Mouse (Mus musculus) kidney, embryonic 14.5 days (tissue): ENCODE data around the gene Cerk. TPM values are rescaled to one million over a fixed set of nuclear protein-coding genes. Genes with fewer than 3 reads are reported as not detected.
A peak's percentile ranks its signal among the peaks of the same experiment; 100 is the strongest.
"Not testable (repeated sequence)": the region's sequence is repeated elsewhere in the genome, so short reads cannot be mapped to it uniquely, and the experiment has no call there.

Experiments
- ATAC-seq: fragments of 200-750 bp; cut with Nextera tagmentation; 2 replicates; pipeline ENCODE4 v1.8.0; 2017; ENCODE audit warnings: moderate number of reproducible peaks, mild to moderate bottlenecking, moderate TSS enrichment, moderate library complexity; ENCODE audit not compliant: low FRiP score, low TSS enrichment
- H3K27ac ChIP-seq: fragments of 300-500 bp; sonication (generic); 2 replicates; pipeline ENCODE4 v1.5.1; 2014; ENCODE audit warnings: low read depth, mild to moderate bottlenecking, low read length, moderate library complexity, mixed read lengths
- H3K27me3 ChIP-seq: fragments of 300-500 bp; sonication (generic); 2 replicates; pipeline ENCODE4 v1.6.1; 2014; ENCODE audit warnings: mild to moderate bottlenecking, low read length; ENCODE audit not compliant: control insufficient read depth, insufficient read depth
- H3K36me3 ChIP-seq: fragments of 300-500 bp; sonication (generic); 2 replicates; pipeline ENCODE4 v1.6.1; 2014; ENCODE audit warnings: low read length, mixed read lengths; ENCODE audit not compliant: control insufficient read depth, insufficient read depth
- H3K4me1 ChIP-seq: fragments of 300-500 bp; sonication (generic); 2 replicates; pipeline ENCODE4 v1.6.1; 2014; ENCODE audit warnings: low read length, mixed read lengths; ENCODE audit not compliant: control insufficient read depth, insufficient read depth
- H3K4me2 ChIP-seq: fragments of 300-500 bp; sonication (generic); replicated peaks from 2 replicates; pipeline ENCODE4 v1.6.1; 2014; ENCODE audit warnings: low read depth, mild to moderate bottlenecking, low read length
- H3K4me3 ChIP-seq: fragments of 300-500 bp; sonication (generic); 2 replicates; pipeline ENCODE4 v1.5.1; 2014; ENCODE audit warnings: mild to moderate bottlenecking, low read length
- H3K9ac ChIP-seq: fragments of 300-500 bp; sonication (generic); 2 replicates; pipeline ENCODE4 v1.6.1; 2014; ENCODE audit warnings: low read depth, mild to moderate bottlenecking, low read length, moderate library complexity
- H3K9me3 ChIP-seq: fragments of 300-500 bp; sonication (generic); 2 replicates; pipeline ENCODE4 v1.6.1; 2016; ENCODE audit warnings: low read length; ENCODE audit not compliant: control insufficient read depth
- WGBS: fragments of 180-500 bp; shearing (Covaris S2); extraction: QIAGEN DNeasy Blood & Tissue Kit; methylation state at CpG from one replicate; pipeline ENCODE4 v1.1.7; 2014; 5-methylcytosine and 5-hydroxymethylcytosine counted together
- polyA plus RNA-seq: library from polyadenylated mRNA; unstranded; fragments of >200 nt; fragmentation: Nextera tagmentation; extraction: Ambion mirVana; gene quantifications from 2 replicates; pipeline ENCODE4 v1.2.1, GENCODE M21; 2014

Cerk gene
- polyA plus RNA-seq, 1 experiment from 2014 or later, result 14.2 TPM

GRCm38 (mm10) chr15:86180427-86180826, 5.5 kb downstream of the Cerk start:
- Histone ChIP-seq H3K36me3 (no peaks in the 10 kb centered on the region), H3K4me2 (no peak overlapping the region), H3K9ac (no peak overlapping the region), H3K27ac (no peak overlapping the region), H3K4me1 (peaks cover 22% of the 10 kb centered on the region), H3K4me3 (no peak overlapping the region), H3K9me3 (no peaks in the 10 kb centered on the region), H3K27me3 (no peaks in the 10 kb centered on the region)
- WGBS, result 63% methylated on average over 4 of the region's 4 CpGs
- ATAC-seq, result no peak

GRCm38 (mm10) chr15:86178594-86178993, 7.3 kb downstream of the Cerk start:
- H3K4me2 ChIP-seq, result no peak overlapping the region
- peaks cover 21% of the 10 kb centered on the region for H3K4me1 ChIP-seq
- no peak overlapping the region for H3K9ac ChIP-seq
- H3K36me3 ChIP-seq, result no peaks in the 10 kb centered on the region
- no peak overlapping the region for H3K27ac ChIP-seq
- no peak for ATAC-seq
- H3K4me3 ChIP-seq, result no peak overlapping the region
- WGBS, result 76% methylated on average over 6 of the region's 6 CpGs
- no peaks in the 10 kb centered on the region for H3K27me3 ChIP-seq
- no peaks in the 10 kb centered on the region for H3K9me3 ChIP-seq

GRCm38 (mm10) chr15:86177703-86178251, 8.2 kb downstream of the Cerk start:
- H3K36me3 ChIP-seq, H3K4me2 ChIP-seq, H3K27ac ChIP-seq, H3K27me3 ChIP-seq, H3K9ac ChIP-seq, H3K9me3 ChIP-seq, ATAC-seq, H3K4me3 ChIP-seq: not testable (repeated sequence)
- WGBS, result 66% methylated on average over 2 of the region's 2 CpGs
- H3K4me1 ChIP-seq, result peaks cover 28% of the 10 kb centered on the region

DNA sequence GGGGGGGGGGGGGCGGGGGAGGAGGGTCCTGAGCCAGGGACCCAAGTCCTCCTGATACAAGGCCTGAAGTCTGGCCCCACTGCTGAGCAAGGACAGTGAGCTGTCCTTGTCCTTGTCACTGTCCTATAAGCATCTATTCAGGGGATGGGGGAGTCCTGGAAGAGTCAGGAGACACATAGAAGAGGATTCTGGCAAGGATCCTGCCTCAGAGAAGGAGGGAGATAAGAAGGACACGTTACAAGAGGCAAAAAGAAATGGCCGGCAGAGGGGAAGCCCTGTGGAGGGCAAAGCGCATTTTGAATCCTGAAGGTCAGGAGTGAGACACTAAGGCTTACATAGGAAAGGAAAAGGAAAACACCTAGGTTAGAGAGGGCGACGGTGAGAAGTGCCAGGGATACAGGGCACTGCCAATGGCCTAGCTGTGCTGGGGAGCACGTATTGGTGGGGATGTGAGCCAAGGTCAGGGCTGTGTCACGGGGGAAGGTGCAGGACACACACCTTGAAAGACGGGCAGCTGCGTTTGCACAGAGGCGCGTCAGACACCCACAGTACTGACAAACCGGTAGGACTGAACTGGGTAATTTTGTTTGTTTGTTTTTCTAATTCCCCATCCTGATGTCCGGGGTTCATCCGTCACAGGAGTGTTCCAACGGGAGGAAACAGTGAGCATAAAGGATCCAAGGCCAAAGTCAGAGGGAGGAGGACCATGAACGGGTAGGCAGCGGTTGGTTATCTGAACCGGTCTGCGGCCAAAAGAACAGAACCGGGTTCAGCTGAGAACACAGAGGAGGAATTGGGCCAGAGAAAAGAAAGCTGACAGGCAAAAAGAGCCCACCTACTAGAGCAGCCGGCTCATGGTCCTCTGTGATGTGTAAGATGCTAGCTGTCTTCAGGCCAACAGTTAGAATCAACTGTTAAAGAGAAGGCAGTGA, 8.9 kb downstream of the Cerk start:
- H3K4me2 ChIP-seq, result no peak overlapping the region
- H3K4me1 ChIP-seq, result peaks cover 23% of the 10 kb centered on the region
- WGBS, result 73% methylated on average over 21 of the region's 22 CpGs
- no peaks in the 10 kb centered on the region for H3K27me3 ChIP-seq
- H3K36me3 ChIP-seq, result no peaks in the 10 kb centered on the region
- no peak overlapping the region for H3K9ac ChIP-seq
- no peak for ATAC-seq
- no peaks in the 10 kb centered on the region for H3K9me3 ChIP-seq
- H3K4me3 ChIP-seq, result no peak overlapping the region
- no peak overlapping the region for H3K27ac ChIP-seq

GRCm38 (mm10) chr15:86176166-86176565, 9.8 kb downstream of the Cerk start:
- 64% methylated on average over 10 of the region's 10 CpGs for WGBS
- Histone ChIP-seq H3K9ac (no peak overlapping the region), H3K4me1 (peaks cover 18% of the 10 kb centered on the region), H3K9me3 (no peaks in the 10 kb centered on the region), H3K36me3 (no peaks in the 10 kb centered on the region), H3K4me3 (no peak overlapping the region), H3K27me3 (no peaks in the 10 kb centered on the region), H3K4me2 (no peak overlapping the region), H3K27ac (no peak overlapping the region)
- no peak for ATAC-seq

GRCm38 (mm10) chr15:86175253-86176050, 10.5 kb downstream of the Cerk start:
- peaks cover 18% of the 10 kb centered on the region for H3K4me1 ChIP-seq
- no peak overlapping the region for H3K4me2 ChIP-seq
- H3K9ac ChIP-seq, result no peak overlapping the region
- 77% methylated on average over 3 of the region's 3 CpGs for WGBS
- H3K9me3 ChIP-seq, result no peaks in the 10 kb centered on the region
- H3K4me3 ChIP-seq, result no peak overlapping the region
- H3K27ac ChIP-seq, result no peak overlapping the region
- ATAC-seq, result no peak
- no peaks in the 10 kb centered on the region for H3K27me3 ChIP-seq
- no peaks in the 10 kb centered on the region for H3K36me3 ChIP-seq

GRCm38 (mm10) chr15:86173136-86173985, 12.6 kb downstream of the Cerk start:
- H3K27ac ChIP-seq, result no peak overlapping the region; the same call in 1 of the 2 replicates
- no peak overlapping the region for H3K4me2 ChIP-seq

DNA sequence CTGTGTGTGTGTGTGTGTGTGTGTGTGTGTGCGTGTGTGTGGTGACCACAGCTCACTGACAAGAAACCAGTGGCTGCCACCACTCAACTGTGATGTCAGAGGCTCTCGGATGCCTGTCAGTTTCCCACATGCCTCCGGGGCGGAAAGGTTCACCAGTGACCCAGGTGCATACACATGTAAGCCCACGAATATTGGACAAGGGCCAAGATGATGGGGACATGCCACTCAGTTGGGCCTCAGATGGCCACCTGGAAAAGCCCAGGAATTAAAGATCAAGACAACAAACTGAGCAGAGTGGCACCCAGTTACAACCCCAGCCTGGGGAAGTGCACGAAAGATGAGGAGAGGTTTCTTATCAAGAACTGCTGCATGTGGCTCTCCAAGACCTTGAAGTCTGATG, 13.4 kb downstream of the Cerk start:
- peaks cover 27% of the 10 kb centered on the region for H3K4me1 ChIP-seq
- H3K4me3 ChIP-seq, result no peak overlapping the region
- no peaks in the 10 kb centered on the region for H3K36me3 ChIP-seq
- no peak overlapping the region for H3K4me2 ChIP-seq
- no peaks in the 10 kb centered on the region for H3K27me3 ChIP-seq
- H3K9me3 ChIP-seq, result no peaks in the 10 kb centered on the region
- ATAC-seq, result no peak
- H3K9ac ChIP-seq, result no peak overlapping the region
- WGBS, result 71% methylated on average over 6 of the region's 6 CpGs
- H3K27ac ChIP-seq, result no peak overlapping the region

More at GRCm38 (mm10) chr15:86173136-86173985, 12.6 kb downstream of the Cerk start:
- peaks cover 27% of the 10 kb centered on the region for H3K4me1 ChIP-seq
- no peak overlapping the region for H3K9ac ChIP-seq
- no peaks in the 10 kb centered on the region for H3K27me3 ChIP-seq
- H3K36me3 ChIP-seq, result no peaks in the 10 kb centered on the region
- no peaks in the 10 kb centered on the region for H3K9me3 ChIP-seq
- ATAC-seq, result peak; percentile 25; the same call in 1 of the 2 replicates
- no peak overlapping the region for H3K4me3 ChIP-seq
- 27% methylated on average over 16 of the region's 16 CpGs for WGBS
